Mouse (Mus musculus) liver, embryonic 11.5 days (tissue): ENCODE data around the gene Orc5. TPM values are rescaled to one million over a fixed set of nuclear protein-coding genes. Genes with fewer than 3 reads are reported as not detected.
A peak's percentile ranks its signal among the peaks of the same experiment; 100 is the strongest.

Experiments used
- ATAC-seq: fragments of 200-750 bp; cut with Nextera tagmentation; replicated peaks from 2 replicates; pipeline ENCODE4 v1.8.0; 2017; ENCODE audit warnings: moderate number of reproducible peaks, mild to moderate bottlenecking, moderate TSS enrichment, moderate library complexity; ENCODE audit not compliant: low FRiP score
- DNase-seq: peaks from one replicate; pipeline ENCODE4 v3.0.0-alpha.2; 2017; ENCODE audit warnings: low spot score
- H3K27ac ChIP-seq: fragments of 300-500 bp; sonication (generic); 2 replicates; pipeline ENCODE4 v1.5.1; 2014; ENCODE audit warnings: mild to moderate bottlenecking, low read depth, low read length, control low read depth
- H3K27me3 ChIP-seq: fragments of 300-500 bp; sonication (generic); replicated peaks from 2 replicates; pipeline ENCODE4 v1.6.1; 2014; ENCODE audit warnings: low read length, mixed read lengths; ENCODE audit not compliant: control insufficient read depth, insufficient read depth
- H3K36me3 ChIP-seq: fragments of 300-500 bp; sonication (generic); 2 replicates; pipeline ENCODE4 v1.6.1; 2014; ENCODE audit warnings: mild to moderate bottlenecking, low read length, moderate library complexity, mixed read lengths; ENCODE audit not compliant: control insufficient read depth, insufficient read depth
- H3K4me1 ChIP-seq: fragments of 300-500 bp; sonication (generic); replicated peaks from 2 replicates; pipeline ENCODE4 v1.6.1; 2014; ENCODE audit warnings: low read length, mixed read lengths; ENCODE audit not compliant: control insufficient read depth, insufficient read depth
- H3K4me2 ChIP-seq: fragments of 300-500 bp; sonication (generic); 2 replicates; pipeline ENCODE4 v1.6.1; 2014; ENCODE audit warnings: mild to moderate bottlenecking, control low read depth, moderate library complexity
- H3K4me3 ChIP-seq: fragments of 300-500 bp; sonication (generic); 2 replicates; pipeline ENCODE4 v1.5.1; 2014; ENCODE audit warnings: low read depth, low read length, control low read depth
- H3K9ac ChIP-seq: fragments of 300-500 bp; sonication (generic); 2 replicates; pipeline ENCODE4 v1.6.1; 2014; ENCODE audit warnings: low read depth, low read length, control low read depth
- H3K9me3 ChIP-seq: fragments of 300-500 bp; sonication (generic); 2 replicates; pipeline ENCODE4 v1.6.1; 2016; ENCODE audit warnings: low read length, inconsistent platforms, mixed read lengths; ENCODE audit not compliant: control insufficient read depth
- WGBS: fragments of 180-500 bp; shearing (Covaris S2); extraction: QIAGEN DNeasy Blood & Tissue Kit; methylation state at CpG from one replicate; pipeline ENCODE4 v1.1.7; 2014; 5-methylcytosine and 5-hydroxymethylcytosine counted together
- polyA plus RNA-seq: library from polyadenylated mRNA; unstranded; fragments of >200 nt; fragmentation: Nextera tagmentation; extraction: Ambion mirVana; gene quantifications from 2 replicates; pipeline ENCODE4 v1.2.1, GENCODE M21; 2014

Orc5 gene
- polyA plus RNA-seq, 1 experiment from 2014 or later = 89.0 TPM

GRCm38 (mm10) chr5:22572881-22573280 lies 22.7 kb upstream of the Orc5 start:
- H3K4me3 ChIP-seq = no peak overlapping the region
- H3K4me2 ChIP-seq = no peak overlapping the region
- WGBS = 93% methylated on average over 6 of the region's 6 CpGs
- ATAC-seq (no peak), DNase-seq (no peak)
- H3K36me3 ChIP-seq = no peaks in the 10 kb centered on the region
- H3K9ac ChIP-seq = no peak overlapping the region
- no peaks in the 10 kb centered on the region for H3K4me1 ChIP-seq
- no peak overlapping the region for H3K27ac ChIP-seq
- H3K9me3 ChIP-seq = no peaks in the 10 kb centered on the region
- no peaks in the 10 kb centered on the region for H3K27me3 ChIP-seq

GRCm38 (mm10) chr5:22572456-22572855 lies 22.2 kb upstream of the Orc5 start:
- DNase-seq = no peak
- no peak overlapping the region for H3K4me2 ChIP-seq
- no peak overlapping the region for H3K27ac ChIP-seq
- no peaks in the 10 kb centered on the region for H3K36me3 ChIP-seq
- no peaks in the 10 kb centered on the region for H3K9me3 ChIP-seq
- H3K27me3 ChIP-seq = no peaks in the 10 kb centered on the region
- H3K4me1 ChIP-seq = no peaks in the 10 kb centered on the region
- ATAC-seq = no peak
- H3K9ac ChIP-seq = no peak overlapping the region
- 59% methylated on average over 3 of the region's 3 CpGs for WGBS
- no peak overlapping the region for H3K4me3 ChIP-seq

- no peaks in the 10 kb centered on the region for H3K27me3 ChIP-seq
- ATAC-seq (no peak), DNase-seq (no peak)
- 79% methylated on average over 2 of the region's 2 CpGs for WGBS
- H3K9ac ChIP-seq = no peak overlapping the region
- H3K4me2 ChIP-seq = no peak overlapping the region
- no peak overlapping the region for H3K4me3 ChIP-seq
- H3K27ac ChIP-seq = no peak overlapping the region
- H3K36me3 ChIP-seq = no peaks in the 10 kb centered on the region
- no peaks in the 10 kb centered on the region for H3K9me3 ChIP-seq
- H3K4me1 ChIP-seq = no peaks in the 10 kb centered on the region
These were observed 15.5 kb upstream of the Orc5 start for GRCm38 (mm10) chr5:22565708-22566107.

- Histone ChIP-seq H3K4me1 (no peaks in the 10 kb centered on the region; the same call in 1 of the 2 replicates), H3K27ac (no peak overlapping the region), H3K36me3 (no peaks in the 10 kb centered on the region; the same call in 1 of the 2 replicates), H3K9ac (no peak overlapping the region), H3K27me3 (no peaks in the 10 kb centered on the region), H3K4me3 (no peak overlapping the region), H3K4me2 (no peak overlapping the region), H3K9me3 (no peaks in the 10 kb centered on the region)
- ATAC-seq = no peak
- no peak for DNase-seq
- 66% methylated on average over 2 of the region's 2 CpGs for WGBS
These were observed 9.6 kb upstream of the Orc5 start for GRCm38 (mm10) chr5:22559801-22560200.

GRCm38 (mm10) chr5:22557491-22558113 lies 7.4 kb upstream of the Orc5 start:
- H3K36me3 ChIP-seq = no peaks in the 10 kb centered on the region; the same call in 1 of the 2 replicates
- H3K4me2 ChIP-seq = no peak overlapping the region
- peak; percentile 99 for ATAC-seq
- no peaks in the 10 kb centered on the region; the same call in 1 of the 2 replicates for H3K4me1 ChIP-seq
- no peak overlapping the region for H3K4me3 ChIP-seq
- no peaks in the 10 kb centered on the region for H3K27me3 ChIP-seq
- peak overlapping the region; percentile 43; the same call in 1 of the 2 replicates for H3K27ac ChIP-seq
- no peak overlapping the region for H3K9ac ChIP-seq
- 54% methylated on average over 4 of the region's 4 CpGs for WGBS
- 0 out of 2 replicates have a peak, but pooled peaks cover 4% of the 10 kb centered on the region for H3K9me3 ChIP-seq
- DNase-seq = no peak

- Histone ChIP-seq H3K36me3 (no peaks in the 10 kb centered on the region; the same call in 1 of the 2 replicates), H3K9ac (no peak overlapping the region)
- 76% methylated on average over 4 of the region's 4 CpGs for WGBS
These were observed 6.5 kb upstream of the Orc5 start for GRCm38 (mm10) chr5:22556713-22557112.

GRCm38 (mm10) chr5:22552233-22552765 lies 2.1 kb upstream of the Orc5 start:
- Histone ChIP-seq H3K36me3 (no peaks in the 10 kb centered on the region; the same call in 1 of the 2 replicates), H3K9me3 (0 out of 2 replicates have a peak, but pooled peaks cover 4% of the 10 kb centered on the region)
- no peak for ATAC-seq

More at GRCm38 (mm10) chr5:22556713-22557112, 6.5 kb upstream of the Orc5 start:
- Histone ChIP-seq H3K9me3 (0 out of 2 replicates have a peak, but pooled peaks cover 4% of the 10 kb centered on the region), H3K27ac (peak overlapping the region; percentile 64; the same call in 1 of the 2 replicates), H3K4me1 (no peaks in the 10 kb centered on the region; the same call in 1 of the 2 replicates), H3K27me3 (no peaks in the 10 kb centered on the region), H3K4me3 (no peak overlapping the region), H3K4me2 (no peak overlapping the region)
- peak; percentile 34; the same call in 1 of the 2 replicates for ATAC-seq
- DNase-seq = no peak

GRCm38 (mm10) chr5:22549366-22550032 lies 730 bp downstream of the Orc5 start:
- ATAC-seq = peak; percentile 11
- 8% methylated on average over 11 of the region's 11 CpGs for WGBS
- H3K4me3 ChIP-seq = peak overlapping the region; percentile 69

More at GRCm38 (mm10) chr5:22552233-22552765, 2.1 kb upstream of the Orc5 start:
- H3K9ac ChIP-seq = no peak overlapping the region
- H3K27me3 ChIP-seq = no peaks in the 10 kb centered on the region
- no peak overlapping the region for H3K27ac ChIP-seq
- no peak for DNase-seq
- 94% methylated on average over 14 of the region's 14 CpGs for WGBS
- H3K4me2 ChIP-seq = no peak overlapping the region
- H3K4me3 ChIP-seq = no peak overlapping the region
- peaks cover 4% of the 10 kb centered on the region for H3K4me1 ChIP-seq

More at GRCm38 (mm10) chr5:22549366-22550032, 730 bp downstream of the Orc5 start:
- peak overlapping the region; percentile 85 for H3K4me2 ChIP-seq
- H3K9ac ChIP-seq = peak overlapping the region; percentile 85
- no peak for DNase-seq
- H3K4me1 ChIP-seq = peaks cover 19% of the 10 kb centered on the region
- peaks cover 10% of the 10 kb centered on the region; the same call in 1 of the 2 replicates for H3K36me3 ChIP-seq
- H3K27me3 ChIP-seq = no peaks in the 10 kb centered on the region
- H3K9me3 ChIP-seq = 0 out of 2 replicates have a peak, but pooled peaks cover 4% of the 10 kb centered on the region
- peak overlapping the region; percentile 79 for H3K27ac ChIP-seq
